Mouse (Mus musculus) MEL (cell line): ENCODE results near the gene Tmem132c. TPM values are rescaled to one million over a fixed set of nuclear protein-coding genes. Genes with fewer than 3 reads are reported as not detected.

ENCODE experiments used
- DNase-seq: peaks from one replicate; pipeline ENCODE4 v3.0.0; 2011; ENCODE audit warnings: low read depth, low spot score
- H3K27ac ChIP-seq: 2 replicates; pipeline ENCODE4 v1.5.1; 2012; ENCODE audit warnings: low read depth, mild to moderate bottlenecking, control low read depth, low read length, moderate library complexity; ENCODE audit not compliant: control insufficient read depth
- H3K27me3 ChIP-seq, 2 experiments: fragments of 150-350 bp in 1 of 2; sonication (generic) in 1 of 2; 2 replicates each; pipeline ENCODE4 v1.6.1; 2012; ENCODE audit warnings: low read length in 2 of 2, mild to moderate bottlenecking in 2 of 2, improper control_type of control experiment in 1 of 2, moderate library complexity in 1 of 2; ENCODE audit not compliant: insufficient read depth in 2 of 2, control insufficient read depth in 1 of 2
- H3K36me3 ChIP-seq, 2 experiments: 2 replicates each; pipeline ENCODE4 v1.6.1; 2012 to 2014; ENCODE audit warnings: low read length in 2 of 2, improper control_type of control experiment in 1 of 2, inconsistent platforms in 1 of 2, mild to moderate bottlenecking in 1 of 2; ENCODE audit not compliant: insufficient read depth in 2 of 2, control insufficient read depth in 1 of 2
- H3K4me1 ChIP-seq, 2 experiments: fragments of 150-350 bp in 1 of 2; sonication (generic) in 1 of 2; 2 replicates each; pipeline ENCODE4 v1.6.1; 2012; ENCODE audit warnings: low read length in 2 of 2, improper control_type of control experiment in 1 of 2, mild to moderate bottlenecking in 1 of 2; ENCODE audit not compliant: insufficient read depth in 2 of 2, control insufficient read depth in 1 of 2
- H3K4me3 ChIP-seq, 2 experiments: fragments of 150-350 bp in 1 of 2; sonication (generic) in 1 of 2; 2 replicates each; pipeline ENCODE4 v1.5.1; 2012; ENCODE audit warnings: low read depth in 2 of 2, low read length in 2 of 2, mild to moderate bottlenecking in 2 of 2, moderate library complexity in 2 of 2, control low read depth in 1 of 2, improper control_type of control experiment in 1 of 2; ENCODE audit not compliant: control insufficient read depth in 1 of 2, insufficient read depth in 1 of 2
- H3K79me2 ChIP-seq: 2 replicates; pipeline ENCODE4 v1.6.1; 2012; ENCODE audit warnings: mild to moderate bottlenecking, low read length, moderate library complexity; ENCODE audit not compliant: control insufficient read depth, poor library complexity, insufficient read depth
- H3K9ac ChIP-seq: 2 replicates; pipeline ENCODE4 v1.6.1; 2012; ENCODE audit warnings: low read depth, mild to moderate bottlenecking, control low read depth, low read length, moderate library complexity; ENCODE audit not compliant: control insufficient read depth, poor library complexity, severe bottlenecking
- H3K9me3 ChIP-seq: fragments of 150-350 bp; sonication (generic); replicated peaks from 2 replicates; pipeline ENCODE4 v1.6.1; 2012; ENCODE audit warnings: mild to moderate bottlenecking, low read length, improper control_type of control experiment, moderate library complexity; ENCODE audit not compliant: insufficient read depth
- BHLHE40 ChIP-seq: IDR thresholded peaks from 2 replicates; pipeline ENCODE4 v1.6.1; 2012; ENCODE audit warnings: low read depth, mild to moderate bottlenecking, inconsistent platforms, low read length, improper control_type of control experiment, borderline replicate concordance
- CHD1 ChIP-seq: IDR thresholded peaks from 2 replicates; pipeline ENCODE4 v1.6.1; 2012; ENCODE audit warnings: low read depth, mild to moderate bottlenecking, inconsistent platforms, low read length, improper control_type of control experiment
- CHD2 ChIP-seq: IDR thresholded peaks from 2 replicates; pipeline ENCODE4 v1.6.1; 2011; ENCODE audit warnings: low read length, improper control_type of control experiment
- CTCF ChIP-seq, 3 experiments: IDR thresholded peaks in 2 of 3; conservative IDR thresholded peaks in 1 of 3; 2 replicates each; pipeline ENCODE4 v1.5.1; 2011 to 2012; ENCODE audit warnings: low read length in 3 of 3, low read depth in 2 of 3, mild to moderate bottlenecking in 2 of 3, improper control_type of control experiment in 1 of 3, inconsistent platforms in 1 of 3, mixed read lengths in 1 of 3, moderate library complexity in 1 of 3; ENCODE audit not compliant: control insufficient read depth in 1 of 3, insufficient read depth in 1 of 3, poor library complexity in 1 of 3, severe bottlenecking in 1 of 3
- GABPA ChIP-seq: IDR thresholded peaks from 2 replicates; pipeline ENCODE4 v1.6.1; 2012; ENCODE audit warnings: low read depth, mild to moderate bottlenecking, inconsistent platforms, low read length, improper control_type of control experiment, moderate library complexity
- GATA1 ChIP-seq: IDR thresholded peaks from 2 replicates; pipeline ENCODE4 v1.6.1; 2011; ENCODE audit warnings: low read depth, low read length, improper control_type of control experiment
- KAT2A ChIP-seq: conservative IDR thresholded peaks from 2 replicates; pipeline ENCODE4 v1.6.1; 2012; ENCODE audit warnings: low read depth, low read length, improper control_type of control experiment, inconsistent platforms
- MAX ChIP-seq: IDR thresholded peaks from 2 replicates; pipeline ENCODE4 v1.6.1; 2011; ENCODE audit warnings: low read length, improper control_type of control experiment
- MAZ ChIP-seq: IDR thresholded peaks from 2 replicates; pipeline ENCODE4 v1.6.1; 2012; ENCODE audit warnings: low read depth, mild to moderate bottlenecking, inconsistent platforms, low read length, improper control_type of control experiment
- MEF2A ChIP-seq: IDR thresholded peaks from 2 replicates; pipeline ENCODE4 v1.6.1; 2014; ENCODE audit warnings: low read depth, mild to moderate bottlenecking, inconsistent platforms, low read length, improper control_type of control experiment; ENCODE audit not compliant: poor library complexity, insufficient replicate concordance, severe bottlenecking; ENCODE audit errors: extremely low read depth
- MXI1 ChIP-seq: IDR thresholded peaks from 2 replicates; pipeline ENCODE4 v1.6.1; 2011; ENCODE audit warnings: mild to moderate bottlenecking, low read depth, low read length, improper control_type of control experiment
- MYC ChIP-seq: IDR thresholded peaks from 2 replicates; pipeline ENCODE4 v1.6.1; 2011; ENCODE audit warnings: low read depth, mild to moderate bottlenecking, low read length, improper control_type of control experiment, moderate library complexity
- NELFE ChIP-seq: IDR thresholded peaks from 2 replicates; pipeline ENCODE4 v1.6.1; 2011; ENCODE audit warnings: low read depth, low read length, improper control_type of control experiment
- NRF1 ChIP-seq: IDR thresholded peaks from 2 replicates; pipeline ENCODE4 v1.6.1; 2014; ENCODE audit warnings: low read depth, mild to moderate bottlenecking, inconsistent platforms, low read length, improper control_type of control experiment, moderate library complexity; ENCODE audit not compliant: poor library complexity, insufficient read depth, severe bottlenecking
- POLR2A ChIP-seq, 2 experiments: IDR thresholded peaks; 2 replicates each; pipeline ENCODE4 v1.6.1; 2011 to 2012; ENCODE audit warnings: low read length in 2 of 2, mild to moderate bottlenecking in 2 of 2, control low read depth in 1 of 2, improper control_type of control experiment in 1 of 2, low read depth in 1 of 2, moderate library complexity in 1 of 2; ENCODE audit not compliant: control insufficient read depth in 1 of 2, insufficient read depth in 1 of 2, poor library complexity in 1 of 2
- POLR2AphosphoS2 ChIP-seq: IDR thresholded peaks from 2 replicates; pipeline ENCODE4 v1.6.1; 2011; ENCODE audit warnings: low read length, improper control_type of control experiment
- RCOR1 ChIP-seq: IDR thresholded peaks from 2 replicates; pipeline ENCODE4 v1.6.1; 2012; ENCODE audit warnings: low read depth, mild to moderate bottlenecking, inconsistent platforms, low read length, improper control_type of control experiment
- TAL1 ChIP-seq: IDR thresholded peaks from 2 replicates; pipeline ENCODE4 v1.6.1; 2012; ENCODE audit warnings: mild to moderate bottlenecking, inconsistent platforms, low read length, moderate library complexity, mixed read lengths
- TBP ChIP-seq: IDR thresholded peaks from 2 replicates; pipeline ENCODE4 v1.8.0; 2011; ENCODE audit warnings: low read depth, low read length, improper control_type of control experiment
- TCF12 ChIP-seq: IDR thresholded peaks from 2 replicates; pipeline ENCODE4 v1.6.1; 2014; ENCODE audit warnings: low read depth, mild to moderate bottlenecking, inconsistent platforms, low read length, improper control_type of control experiment, moderate library complexity
- USF1 ChIP-seq: IDR thresholded peaks from 2 replicates; pipeline ENCODE4 v1.6.1; 2014; ENCODE audit warnings: low read depth, mild to moderate bottlenecking, inconsistent platforms, low read length, improper control_type of control experiment, moderate library complexity
- USF2 ChIP-seq, 2 experiments: IDR thresholded peaks; 2 replicates each; pipeline ENCODE4 v1.6.1; 2011 to 2012; ENCODE audit warnings: improper control_type of control experiment in 2 of 2, low read length in 2 of 2, borderline replicate concordance in 1 of 2, inconsistent platforms in 1 of 2, low read depth in 1 of 2, mild to moderate bottlenecking in 1 of 2; ENCODE audit not compliant: insufficient read depth in 1 of 2
- ZKSCAN1 ChIP-seq: IDR thresholded peaks from 2 replicates; pipeline ENCODE4 v1.6.1; 2012; ENCODE audit warnings: low read depth, mild to moderate bottlenecking, inconsistent platforms, low read length, improper control_type of control experiment, moderate library complexity
- ZNF384 ChIP-seq: IDR thresholded peaks from 2 replicates; pipeline ENCODE4 v1.6.1; 2012; ENCODE audit warnings: low read depth, mild to moderate bottlenecking, inconsistent platforms, low read length, improper control_type of control experiment
- polyA plus RNA-seq, 2 experiments: library from polyadenylated mRNA; stranded (reverse) in 1 of 2; unstranded in 1 of 2; fragments of >175 nt in 1 of 2; fragments of >200 nt in 1 of 2; gene quantifications; 2 replicates each; pipeline versions ENCODE4 v1.2.1 to v1.2.4; 2012; ENCODE audit warnings: low replicate concordance in 2 of 2, low read depth in 1 of 2; ENCODE audit not compliant: insufficient read length in 2 of 2, insufficient read depth in 1 of 2, missing spikeins in 1 of 2
- total RNA-seq: library from RNA; depleted of rRNA; stranded (reverse); fragments of 300-350 nt; gene quantifications from 2 replicates; pipeline ENCODE4 v1.2.3, GENCODE M21; 2012

Tmem132c gene
- total and polyA plus RNA-seq, 3 experiments = not detected

GRCm38 (mm10) chr5:127429124-127429523, 187.5 kb downstream of the Tmem132c start:
- DNase-seq = no peak
- H3K36me3 ChIP-seq = no peaks in the 10 kb centered on the region
- no peak overlapping the region for H3K27ac ChIP-seq
- no peak overlapping the region for H3K9ac ChIP-seq
- H3K79me2 ChIP-seq = no peaks in the 10 kb centered on the region
- H3K27me3 ChIP-seq = no peaks in the 10 kb centered on the region
- no peak overlapping the region for H3K4me3 ChIP-seq
- H3K4me1 ChIP-seq = no peaks in the 10 kb centered on the region
- no peak for TF ChIP-seq NRF1
- no peak for TF ChIP-seq NELFE
- no peak for TF ChIP-seq USF1
- TF ChIP-seq CHD1 = no peak
- no peaks in the 10 kb centered on the region for H3K9me3 ChIP-seq

- DNase-seq = no peak
- Histone ChIP-seq H3K4me1 (no peaks in the 10 kb centered on the region), H3K27me3 (no peaks in the 10 kb centered on the region), H3K9me3 (no peaks in the 10 kb centered on the region), H3K79me2 (no peaks in the 10 kb centered on the region), H3K27ac (no peak overlapping the region)
- TF ChIP-seq ZNF384 (no peak), ZKSCAN1 (no peak), BHLHE40 (no peak), GABPA (no peak), RCOR1 (no peak), MYC (no peak), GATA1 (no peak)
- TF ChIP-seq, all 39 proteins: peak for 0
- Histone ChIP-seq H3K9ac (no peak overlapping the region), H3K4me3 (no peak overlapping the region), H3K36me3 (no peaks in the 10 kb centered on the region)
Measured at GRCm38 (mm10) chr5:127431561-127431960, 190.0 kb downstream of the Tmem132c start.

- H3K4me3 ChIP-seq = no peak overlapping the region
- H3K4me1 ChIP-seq = no peaks in the 10 kb centered on the region
- H3K27ac ChIP-seq = no peak overlapping the region
- no peak for DNase-seq
- no peaks in the 10 kb centered on the region for H3K27me3 ChIP-seq
- TF ChIP-seq CHD1 (no peak), CTCF (IDR thresholded peaks at IDR 0.05 in 2 of 3, conservative IDR thresholded peaks at IDR 0.05 in 1 of 3; ENCODE audit: control insufficient read depth in 1 of 3, insufficient read depth in 1 of 3, low read depth in 2 of 3, low read length in 3 of 3, poor library complexity in 1 of 3, severe bottlenecking in 1 of 3) (no peak), MEF2A (no peak), MXI1 (no peak), MYC (no peak), CHD2 (no peak), MAZ (no peak), KAT2A (no peak), MAX (no peak), USF2 (IDR thresholded peaks at IDR 0.05; ENCODE audit: borderline replicate concordance in 1 of 2, insufficient read depth in 1 of 2, low read depth in 1 of 2, low read length in 2 of 2) (no peak), NRF1 (no peak), POLR2AphosphoS2 (no peak), POLR2A (IDR thresholded peaks at IDR 0.05; ENCODE audit: control insufficient read depth in 1 of 2, insufficient read depth in 1 of 2, low read depth in 1 of 2, low read length in 2 of 2, poor library complexity in 1 of 2) (no peak), TCF12 (no peak), ZKSCAN1 (no peak), TAL1 (no peak), TBP (no peak), USF1 (no peak)
- no peaks in the 10 kb centered on the region for H3K79me2 ChIP-seq
- H3K9ac ChIP-seq = no peak overlapping the region
- H3K36me3 ChIP-seq = no peaks in the 10 kb centered on the region
- H3K9me3 ChIP-seq = no peaks in the 10 kb centered on the region
Measured at GRCm38 (mm10) chr5:127436836-127437235, 195.2 kb downstream of the Tmem132c start.
